Mouse (Mus musculus): ENCODE results near the gene Tfrc. TPM values are rescaled to one million over a fixed set of nuclear protein-coding genes. Genes with fewer than 3 reads are reported as not detected.

The Tfrc gene
- total and polyA plus RNA-seq, 3 experiments = 190 to 840 (median 358) TPM

DNA sequence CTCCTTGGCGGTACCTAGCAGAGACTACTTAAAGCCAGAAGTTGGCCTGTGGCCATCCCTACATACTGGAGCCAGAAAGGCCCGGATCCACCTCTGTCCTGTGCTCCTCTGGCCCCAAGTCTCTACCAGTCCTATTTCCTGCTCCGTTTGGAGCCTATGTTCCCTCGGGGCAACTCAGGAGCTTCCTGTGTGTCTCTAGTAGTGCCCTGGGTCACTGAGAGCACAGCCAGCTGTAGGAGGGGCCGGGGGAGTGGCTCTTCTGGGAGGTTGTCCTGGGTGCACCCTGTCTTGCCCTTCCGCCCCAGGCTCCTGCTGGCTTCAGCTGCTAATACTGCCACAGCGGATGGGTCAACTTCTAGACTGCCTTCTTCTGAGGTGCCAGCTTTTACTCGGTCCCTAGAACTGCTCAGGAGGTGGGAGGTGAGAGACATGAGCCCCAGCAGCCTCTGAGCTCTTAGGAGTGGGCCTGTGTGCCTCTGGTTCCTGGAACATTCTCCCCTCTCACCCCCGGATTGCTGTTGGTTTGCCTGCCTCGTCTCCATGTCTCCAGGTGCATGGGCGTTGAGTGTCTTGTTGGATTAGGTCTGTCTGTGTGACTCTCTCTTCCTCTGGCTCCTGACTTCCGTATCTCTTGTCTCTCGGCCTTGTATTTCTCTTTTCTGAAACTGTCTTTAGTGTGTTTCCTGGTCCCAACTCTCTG, 64.3 kb downstream of the Tfrc start (continued):
- TF ChIP-seq USF1 (IDR thresholded peaks at IDR 0.05; ENCODE audit: low read depth, low read length) (no peak), IRF4 (IDR thresholded peaks at IDR 0.05; ENCODE audit: low read depth, low read length) (peak; percentile 58), E2F4 (IDR thresholded peaks at IDR 0.05; ENCODE audit: insufficient replicate concordance, low read depth, low read length) (no peak), JUND (conservative IDR thresholded peaks at IDR 0.05; ENCODE audit: low read depth, low read length) (no peak), NRF1 (IDR thresholded peaks at IDR 0.05; ENCODE audit: low read depth, low read length) (peak; percentile 38; the same call in 1 of the 2 replicates), JUN (IDR thresholded peaks at IDR 0.05; ENCODE audit: insufficient read depth, low read depth, low read length) (no peak), BHLHE40 (IDR thresholded peaks at IDR 0.05; ENCODE audit: low read depth, low read length) (no peak), ZNF384 (IDR thresholded peaks at IDR 0.05; ENCODE audit: low read depth, low read length) (no peak), CHD2 (IDR thresholded peaks at IDR 0.05; ENCODE audit: low read length) (no peak), GABPA (IDR thresholded peaks at IDR 0.05; ENCODE audit: insufficient replicate concordance, low read depth, low read length) (no peak), MYC (IDR thresholded peaks at IDR 0.05; ENCODE audit: low read depth, low read length) (0 out of 2 replicates have a peak, but pooled peaks have one; percentile 17), MEF2A (IDR thresholded peaks at IDR 0.05; ENCODE audit: borderline replicate concordance, low read depth, low read length) (peak; percentile 18; the same call in 1 of the 2 replicates), POLR2A (IDR thresholded peaks at IDR 0.05; ENCODE audit: low read depth, low read length) (peak; percentile 61), USF2 (conservative IDR thresholded peaks at IDR 0.05; ENCODE audit: low read depth, low read length) (no peak), TBP (conservative IDR thresholded peaks at IDR 0.05; ENCODE audit: low read depth, low read length) (0 out of 2 replicates have a peak, but pooled peaks have one; percentile 34), CTCF (conservative IDR thresholded peaks at IDR 0.05 in 1 of 2, IDR thresholded peaks at IDR 0.05 in 1 of 2; ENCODE audit: low read depth in 2 of 2, low read length in 2 of 2) (no peak), KAT2A (IDR thresholded peaks at IDR 0.05; ENCODE audit: insufficient replicate concordance, low read length) (no peak), ETS1 (conservative IDR thresholded peaks at IDR 0.05; ENCODE audit: low read depth, low read length) (no peak), ZKSCAN1 (IDR thresholded peaks at IDR 0.05; ENCODE audit: borderline replicate concordance, low read depth, low read length) (no peak)

DNA sequence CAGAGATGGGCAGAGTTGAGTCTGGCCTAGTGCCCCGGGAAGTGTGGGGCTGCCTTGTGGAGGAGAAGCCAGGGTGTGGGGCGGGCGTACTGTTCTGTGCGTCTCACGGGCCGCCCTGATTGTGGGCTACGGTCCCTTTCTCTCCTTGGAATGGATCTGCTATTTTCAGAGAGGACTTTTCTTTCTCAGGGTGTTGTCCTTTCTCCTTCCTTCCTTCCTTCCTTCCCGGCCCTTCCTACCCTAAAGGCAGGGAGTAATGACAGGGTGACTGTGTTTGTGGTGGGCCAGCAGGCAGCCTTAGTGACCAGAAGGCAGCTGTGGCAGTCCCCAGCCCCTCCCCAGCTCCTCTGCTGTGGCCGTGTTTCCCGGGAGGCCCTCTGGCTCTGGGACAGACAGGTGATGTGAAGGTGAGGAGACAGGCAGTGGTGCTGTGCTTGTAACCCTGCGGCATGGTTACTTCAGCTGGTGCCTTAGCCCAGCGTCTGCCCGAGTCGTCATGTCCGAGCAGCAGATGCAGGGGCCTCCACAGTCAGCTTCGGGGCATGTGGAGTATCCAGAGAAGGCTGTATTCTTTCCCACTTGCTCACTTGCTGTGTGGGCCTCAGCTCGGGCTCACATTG, 65.5 kb downstream of the Tfrc start:
- H3K9ac ChIP-seq (ENCODE audit: insufficient read depth, low read depth) = no peak overlapping the region

More for the DNA sequence above, 65.5 kb downstream of the Tfrc start:
- no peak for TF ChIP-seq POLR2A (IDR thresholded peaks at IDR 0.05; ENCODE audit: low read depth, low read length)
- no peak for TF ChIP-seq SMC3 (IDR thresholded peaks at IDR 0.05; ENCODE audit: low read depth, low read length)
- TF ChIP-seq TBP (conservative IDR thresholded peaks at IDR 0.05; ENCODE audit: low read depth, low read length) = no peak
- no peak for TF ChIP-seq ETS1 (conservative IDR thresholded peaks at IDR 0.05; ENCODE audit: low read depth, low read length)
- no peak for TF ChIP-seq JUND (conservative IDR thresholded peaks at IDR 0.05; ENCODE audit: low read depth, low read length)
- TF ChIP-seq TCF12 (IDR thresholded peaks at IDR 0.05; ENCODE audit: low read depth, low read length) = no peak
- no peak for TF ChIP-seq RCOR1 (conservative IDR thresholded peaks at IDR 0.05; ENCODE audit: low read depth, low read length)
- TF ChIP-seq ELF1 (IDR thresholded peaks at IDR 0.05; ENCODE audit: low read depth, low read length) = no peak
- no peak for DNase-seq (ENCODE audit: extremely low read depth)
- dilution Hi-C loops (cut with MboI; ENCODE audit: extremely low pct_ligation_motif_present, extremely low pct_unique_long_range_greater_than_20kb, low sequenced_read_pairs) (no loop called here), in situ Hi-C loops (cut with MboI; ENCODE audit: low pct_ligation_motif_present, low pct_unique_long_range_greater_than_20kb, low sequenced_read_pairs) (loop anchor here (5.0 kb wide), 2 partner anchors 42 to 172 kb away; no protein-coding TSS in a partner anchor)
- 0 out of 2 replicates have a peak, but pooled peaks cover 3% of the 10 kb centered on the region for H3K79me2 ChIP-seq (replicated peaks; ENCODE audit: control insufficient read depth, extremely low read depth, insufficient read depth, poor library complexity, severe bottlenecking)
- no peaks in the 10 kb centered on the region for H3K9me3 ChIP-seq (replicated peaks; ENCODE audit: low read length)
- H3K36me3 ChIP-seq (replicated peaks in 1 of 2; ENCODE audit: control insufficient read depth in 1 of 2, insufficient read depth in 1 of 2, low read length in 1 of 2) = peaks cover 40 to 79% of the 10 kb centered on the region in 2 experiments
- H3K4me1 ChIP-seq (ENCODE audit: control insufficient read depth in 1 of 2, insufficient read depth in 2 of 2) = peaks cover 25 to 52% of the 10 kb centered on the region in 2 experiments
- H3K27me3 ChIP-seq (replicated peaks) = no peaks in the 10 kb centered on the region
- H3K27ac ChIP-seq (ENCODE audit: insufficient read depth, low read depth) = no peak overlapping the region
- peak overlapping the region; percentile 62 for H3K4me2 ChIP-seq (ENCODE audit: insufficient read depth, low read depth, poor library complexity, severe bottlenecking)
- peak overlapping the region; percentile 58 to 63 (median 63) for H3K4me3 ChIP-seq (replicated peaks in 1 of 3; ENCODE audit: low read depth in 2 of 3, low read length in 2 of 3, poor library complexity in 1 of 3)
